Mouse (Mus musculus) spleen, postnatal 36 days (tissue): Measurements from ENCODE around the gene Mrpl21.

Source experiments
- DNase-seq, 2 experiments: peaks; one replicate each; pipeline ENCODE4 v3.0.0; 2022; ENCODE audit warnings: low spot score in 2 of 2, mixed read lengths in 1 of 2

Gene Mrpl21

DNA sequence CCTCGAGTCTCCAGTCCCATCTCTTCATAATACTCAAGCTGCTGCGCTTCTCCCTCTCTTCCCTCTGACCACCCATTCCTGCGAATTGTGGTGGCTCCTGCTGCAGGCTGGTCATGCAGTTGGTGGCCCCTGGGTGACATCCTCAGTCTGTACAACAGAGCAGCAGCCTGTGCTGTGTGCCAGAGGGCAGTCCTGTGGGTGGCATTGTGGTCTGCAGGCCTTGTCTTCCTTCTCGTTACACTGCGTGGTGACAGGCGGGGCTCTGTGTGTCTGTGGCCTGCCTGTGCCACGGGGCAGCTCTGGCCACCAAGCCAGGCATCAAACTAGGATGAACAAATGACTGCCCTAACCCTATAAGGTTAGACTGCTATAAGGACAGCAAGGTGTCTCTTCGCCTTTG, 56.5 kb downstream of the Mrpl21 start:
- no peak for DNase-seq

DNA sequence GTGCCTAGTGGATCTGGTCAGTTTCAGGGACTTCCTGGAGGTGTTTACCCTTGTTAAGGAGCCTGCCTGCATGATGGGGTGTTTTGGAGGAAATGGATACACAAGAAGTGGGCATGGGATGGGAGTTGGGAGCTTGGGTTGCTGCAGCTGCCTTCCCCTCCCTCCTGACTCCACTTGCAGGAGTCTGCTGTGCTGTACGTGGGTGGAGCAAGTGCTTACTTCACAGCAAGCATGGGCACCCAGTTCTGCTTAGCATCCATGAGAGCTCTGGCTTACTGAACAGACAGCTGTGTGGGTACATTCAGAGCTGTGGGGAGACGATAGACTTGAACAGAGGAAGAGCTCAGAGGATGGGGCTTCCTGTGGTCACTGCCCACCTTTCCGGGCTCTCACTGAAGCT, 58.3 kb downstream of the Mrpl21 start:
- DNase-seq = no peak
